Mouse (Mus musculus) embryonic stem cell, embryonic (primary cell): ENCODE measurements at regions not wholly inside any gene's neighbourhood (a gene's known extent, or its start where the extent isn't known, plus 50 kb on each side); places are given as distances from the start of the nearest gene placed in this dataset.

ENCODE experiments used
- CTCF ChIA-PET, 4 experiments: fragments of 300-600 bp in 2 of 4; fragments of 350-600 bp in 2 of 4; sonication (Branson Sonifier 250); formaldehyde crosslinking; loops; one replicate each; lab custom pipeline; 2022; ENCODE audit warnings: inconsistent platforms in 2 of 4; lab: Charles Lee
- POLR2A ChIA-PET, 4 experiments: fragments of 300-600 bp in 2 of 4; fragments of 350-600 bp in 2 of 4; sonication (Branson Sonifier 250); formaldehyde crosslinking; loops; one replicate each; lab custom pipeline; 2022; ENCODE audit warnings: antibody characterized with exemption in 4 of 4, inconsistent platforms in 1 of 4; lab: Charles Lee

DNA sequence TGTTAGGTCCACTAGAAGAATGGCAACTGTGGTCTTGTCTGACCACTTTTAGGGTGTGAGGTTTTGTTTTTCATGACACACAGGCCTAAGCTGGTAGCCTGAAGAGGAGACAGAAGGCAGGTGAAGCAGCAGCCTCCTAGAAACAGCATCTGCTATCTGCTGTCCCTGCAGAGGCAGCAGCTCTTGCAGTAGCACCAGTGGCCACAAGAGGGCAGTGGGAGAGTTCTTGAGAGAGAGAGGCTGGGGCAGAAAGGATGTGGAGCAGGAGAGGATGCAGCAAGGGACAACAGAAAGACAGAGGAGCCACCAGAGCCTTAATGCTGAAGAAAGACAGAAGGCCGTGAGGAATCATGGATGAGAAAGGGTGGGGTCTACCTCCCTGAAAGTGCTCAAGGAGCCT is 88.1 kb upstream of the Usp51 start:
- ChIA-PET CTCF (interaction anchor here in 2 of 4 experiments (0.6 to 1.2 kb wide), 4 partner anchors 11 to 257 kb away, joined by 3 to 4 read pairs (median 3); no protein-coding TSS in a partner anchor), POLR2A (no interaction called here)

DNA sequence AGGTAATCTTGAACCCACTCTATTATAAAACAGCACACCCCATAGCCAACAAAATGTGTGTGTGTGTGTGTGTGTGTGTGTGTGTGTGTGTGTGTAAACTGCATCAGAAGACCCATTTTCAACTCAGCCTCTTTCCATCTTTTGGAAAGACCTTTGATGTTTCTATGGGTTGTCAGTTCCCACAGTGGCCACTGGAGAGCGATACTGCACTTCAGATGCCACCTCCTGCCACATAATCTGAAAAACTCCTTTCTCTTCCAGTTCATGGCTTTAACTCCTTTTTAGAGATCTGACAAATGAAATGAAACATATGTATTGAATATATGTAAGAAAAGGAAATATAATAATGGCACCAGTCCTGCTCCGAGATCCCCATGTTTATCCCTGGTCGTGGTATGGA is 79.3 kb upstream of the Usp51 start:
- POLR2A ChIA-PET = no interaction called here
- CTCF ChIA-PET = no interaction called here

DNA sequence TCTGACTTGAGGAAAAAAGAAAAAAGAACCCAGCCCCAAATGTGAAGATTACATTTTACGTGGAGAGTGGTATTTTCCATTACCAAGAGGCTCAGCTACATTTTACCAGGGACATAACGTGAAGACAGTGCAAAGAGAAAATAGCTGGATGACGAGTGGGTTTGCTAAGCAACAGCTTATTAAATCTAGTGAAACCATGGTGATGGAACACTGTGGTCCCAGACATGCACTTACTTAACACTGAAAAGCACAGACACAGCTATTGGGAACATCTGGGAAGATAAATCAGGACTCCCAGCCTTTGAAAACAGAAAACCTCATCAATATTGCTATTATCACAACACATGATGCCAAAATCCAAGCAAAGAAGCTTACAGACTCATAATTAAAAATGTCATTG is 60.1 kb upstream of the Usp51 start:
- CTCF ChIA-PET = no interaction called here
- POLR2A ChIA-PET = no interaction called here
